Comparison of ENCODE assay signal across 21 mouse cellular contexts in the genomic region with DNA sequence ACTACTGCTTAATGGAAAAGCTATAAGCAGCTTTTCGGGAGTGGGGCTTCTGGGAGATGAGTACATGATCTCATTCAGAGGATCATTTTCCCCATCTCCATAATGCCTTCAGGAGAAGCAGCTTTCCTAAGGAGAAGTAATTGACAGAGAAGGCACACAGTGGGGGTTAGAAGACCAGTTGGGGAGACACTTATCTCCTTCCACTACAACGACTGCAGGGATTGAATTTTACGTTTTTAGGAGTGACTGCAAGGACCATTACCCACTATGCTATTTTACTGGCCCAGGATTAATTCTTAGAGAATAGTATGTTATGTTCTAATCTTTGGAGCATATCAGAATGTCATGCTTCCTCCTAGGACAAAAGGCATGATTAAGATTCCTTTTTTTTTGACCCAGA. TPM values are rescaled to one million over a fixed set of nuclear protein-coding genes. Genes with fewer than 3 reads are reported as not detected.
DNase-seq lines count a peak whose midpoint lies in the region; ATAC-seq and TF ChIP-seq lines count a peak whose summit lies in the region.
"Had no signal": no experiment of that assay in that cellular context is flagged by ENCODE, and none has a peak within 500 bp of the region (broad histone marks: within the 10 kb centered on the region; RNA-seq: fewer than 3 reads in every experiment).

No protein-coding gene starts in this region.

- 65% methylated on average over 3 of the region's 3 CpGs for WGBS in embryonic facial prominence, embryonic 14.5 days
- WGBS in embryonic facial prominence, embryonic 10.5 days = 80% methylated on average over 3 of the region's 3 CpGs
- 30% methylated on average over 3 of the region's 3 CpGs for WGBS in heart, postnatal 0 days
- WGBS in heart, embryonic 12.5 days = 59% methylated on average over 3 of the region's 3 CpGs
- WGBS in kidney, postnatal 0 days = 34% methylated on average over 3 of the region's 3 CpGs
- WGBS in kidney, adult 2 months = 49% methylated on average over 3 of the region's 3 CpGs

- no peak for TF ChIP-seq CTCF in heart, postnatal 0 days (IDR thresholded peaks at IDR 0.05; ENCODE audit: low read depth)
- TF ChIP-seq CTCF in kidney, postnatal 0 days (IDR thresholded peaks at IDR 0.05; ENCODE audit: low read depth) = no peak
- TF ChIP-seq CTCF in kidney, adult 2 months (conservative IDR thresholded peaks at IDR 0.05; ENCODE audit: insufficient read depth, insufficient read length, low read depth, low read length) = no peak

- H3K9ac ChIP-seq in embryonic facial prominence, embryonic 14.5 days (ENCODE audit: low read depth, low read length) = no peak overlapping the region
- no peak overlapping the region for H3K9ac ChIP-seq in heart, postnatal 0 days (replicated peaks; ENCODE audit: low read depth, low read length)
- no peak overlapping the region for H3K9ac ChIP-seq in heart, embryonic 12.5 days
- H3K9ac ChIP-seq in kidney, postnatal 0 days (ENCODE audit: low read depth, low read length) = no peak overlapping the region
- H3K9ac ChIP-seq: forebrain, embryonic 12.5 days; limb, embryonic 13.5 days; liver, embryonic 12.5 days had no signal

- H3K4me3 ChIP-seq in embryonic facial prominence, embryonic 14.5 days (ENCODE audit: low read depth, low read length) = no peak overlapping the region
- H3K4me3 ChIP-seq in embryonic facial prominence, embryonic 10.5 days = no peak overlapping the region
- no peak overlapping the region for H3K4me3 ChIP-seq in heart, postnatal 0 days (ENCODE audit: low read depth, low read length)
- H3K4me3 ChIP-seq in heart, embryonic 12.5 days = no peak overlapping the region
- no peak overlapping the region for H3K4me3 ChIP-seq in kidney, postnatal 0 days (replicated peaks; ENCODE audit: low read depth, low read length)
- H3K4me3 ChIP-seq in kidney, adult 2 months (ENCODE audit: insufficient read depth, low read depth, low read length) = no peak overlapping the region
- H3K4me3 ChIP-seq: forebrain, embryonic 12.5 days; heart, embryonic 10.5 days; limb, embryonic 13.5 days; liver, embryonic 12.5 days had no signal

- H3K36me3 ChIP-seq in embryonic facial prominence, embryonic 14.5 days (ENCODE audit: control insufficient read depth, insufficient read depth, low read length) = peaks cover 24% of the 10 kb centered on the region
- peaks cover 24% of the 10 kb centered on the region for H3K36me3 ChIP-seq in embryonic facial prominence, embryonic 10.5 days (replicated peaks)
- peaks cover 18% of the 10 kb centered on the region for H3K36me3 ChIP-seq in heart, postnatal 0 days (replicated peaks; ENCODE audit: control insufficient read depth, insufficient read depth, low read length)
- H3K36me3 ChIP-seq in heart, embryonic 12.5 days = peaks cover 14% of the 10 kb centered on the region
- H3K36me3 ChIP-seq in kidney, postnatal 0 days (ENCODE audit: insufficient read depth, low read length) = peaks cover 10% of the 10 kb centered on the region; the same call in 1 of the 2 replicates
- peaks cover 2% of the 10 kb centered on the region for H3K36me3 ChIP-seq in kidney, adult 2 months (ENCODE audit: control insufficient read depth, insufficient read depth, low read length)

- H3K27ac ChIP-seq in embryonic facial prominence, embryonic 14.5 days (replicated peaks; ENCODE audit: low read depth, low read length) = no peak overlapping the region; the same call in 1 of the 2 replicates
- no peak overlapping the region for H3K27ac ChIP-seq in embryonic facial prominence, embryonic 10.5 days (replicated peaks)
- H3K27ac ChIP-seq in heart, postnatal 0 days (ENCODE audit: low read depth) = peak overlapping the region; percentile 30; the same call in 1 of the 2 replicates
- H3K27ac ChIP-seq in heart, embryonic 12.5 days (ENCODE audit: poor library complexity, severe bottlenecking) = no peak overlapping the region
- H3K27ac ChIP-seq in kidney, postnatal 0 days = no peak overlapping the region
- H3K27ac ChIP-seq in kidney, adult 2 months (ENCODE audit: insufficient read depth, low read depth, low read length) = no peak overlapping the region
- H3K27ac ChIP-seq: forebrain, embryonic 12.5 days; heart, embryonic 10.5 days; limb, embryonic 13.5 days; liver, embryonic 12.5 days had no signal

- TF ChIP-seq POLR2A in kidney, adult 2 months (IDR thresholded peaks at IDR 0.05; ENCODE audit: low read depth, low read length) = no peak

- peak; percentile 30 for DNase-seq in embryonic facial prominence, embryonic 14.5 days (ENCODE audit: low spot score)
- DNase-seq in embryonic facial prominence, embryonic 10.5 days (ENCODE audit: low spot score) = no peak
- DNase-seq in heart, postnatal 0 days (ENCODE audit: low spot score) = no peak
- DNase-seq in kidney, postnatal 0 days (ENCODE audit: low spot score) = peak; percentile 33
- DNase-seq in kidney, adult 2 months = no peak
- DNase-seq in retina, postnatal 1 day = peak; percentile 43
- DNase-seq in retina, embryonic 14.5 days (ENCODE audit: low spot score) = no peak
- DNase-seq: adrenal gland, postnatal 14 days; cerebellum, postnatal 10 days; layer of hippocampus, adult 9-11 months; lung, adult 18-20 months; lung, postnatal 10 days; right cerebral cortex, adult 18-20 months; right cerebral cortex, postnatal 4 days; thymus, postnatal 14 days had no signal

- H3K4me1 ChIP-seq in embryonic facial prominence, embryonic 14.5 days (ENCODE audit: control insufficient read depth, insufficient read depth, low read length) = peaks cover 11% of the 10 kb centered on the region
- peaks cover 10% of the 10 kb centered on the region for H3K4me1 ChIP-seq in embryonic facial prominence, embryonic 10.5 days
- H3K4me1 ChIP-seq in heart, postnatal 0 days (ENCODE audit: control insufficient read depth, insufficient read depth) = peaks cover 18% of the 10 kb centered on the region
- H3K4me1 ChIP-seq in heart, embryonic 12.5 days (replicated peaks) = peaks cover 11% of the 10 kb centered on the region
- peaks cover 9% of the 10 kb centered on the region for H3K4me1 ChIP-seq in kidney, postnatal 0 days (replicated peaks; ENCODE audit: insufficient read depth, low read length)
- peaks cover 4% of the 10 kb centered on the region; the same call in 1 of the 2 replicates for H3K4me1 ChIP-seq in kidney, adult 2 months (ENCODE audit: control insufficient read depth, insufficient read depth, low read length)

- no peak overlapping the region for H3K4me2 ChIP-seq in embryonic facial prominence, embryonic 14.5 days (ENCODE audit: low read depth, low read length)
- H3K4me2 ChIP-seq in heart, postnatal 0 days (ENCODE audit: low read depth, low read length) = no peak overlapping the region
- no peak overlapping the region for H3K4me2 ChIP-seq in heart, embryonic 12.5 days
- no peak overlapping the region for H3K4me2 ChIP-seq in kidney, postnatal 0 days (ENCODE audit: low read length)
- H3K4me2 ChIP-seq: forebrain, embryonic 12.5 days; limb, embryonic 13.5 days; liver, embryonic 12.5 days had no signal

- H3K27me3 ChIP-seq in embryonic facial prominence, embryonic 14.5 days (replicated peaks; ENCODE audit: control insufficient read depth, insufficient read depth, low read length) = no peaks in the 10 kb centered on the region
- H3K27me3 ChIP-seq in embryonic facial prominence, embryonic 10.5 days (replicated peaks; ENCODE audit: low read depth, poor library complexity, severe bottlenecking) = no peaks in the 10 kb centered on the region
- H3K27me3 ChIP-seq in heart, postnatal 0 days (ENCODE audit: control insufficient read depth, insufficient read depth, low read length) = no peaks in the 10 kb centered on the region
- no peaks in the 10 kb centered on the region for H3K27me3 ChIP-seq in heart, embryonic 12.5 days (replicated peaks)
- H3K27me3 ChIP-seq in kidney, postnatal 0 days (ENCODE audit: insufficient read depth, low read length) = no peaks in the 10 kb centered on the region
- H3K27me3 ChIP-seq in kidney, adult 2 months (replicated peaks; ENCODE audit: control insufficient read depth, insufficient read depth, low read length) = no peaks in the 10 kb centered on the region
- H3K27me3 ChIP-seq: forebrain, embryonic 12.5 days; limb, embryonic 13.5 days; liver, embryonic 12.5 days had no signal

- no peak for TF ChIP-seq EP300 in heart, postnatal 0 days (IDR thresholded peaks at IDR 0.05; ENCODE audit: low read depth)

- no peak for ATAC-seq in embryonic facial prominence, embryonic 14.5 days (ENCODE audit: low read depth)
- no peak for ATAC-seq in heart, postnatal 0 days (ENCODE audit: insufficient read depth, low read depth)
- no peak for ATAC-seq in heart, embryonic 12.5 days (ENCODE audit: insufficient number of reproducible peaks, low FRiP score)
- no peak for ATAC-seq in kidney, postnatal 0 days (replicated peaks; ENCODE audit: low FRiP score, low read depth)
- ATAC-seq: intestine, embryonic 16.5 days; liver, embryonic 12.5 days had no signal

- no peaks in the 10 kb centered on the region for H3K9me3 ChIP-seq in embryonic facial prominence, embryonic 14.5 days (ENCODE audit: control insufficient read depth, low read length)
- H3K9me3 ChIP-seq in embryonic facial prominence, embryonic 10.5 days = no peaks in the 10 kb centered on the region
- no peaks in the 10 kb centered on the region for H3K9me3 ChIP-seq in heart, postnatal 0 days (replicated peaks; ENCODE audit: control insufficient read depth, low read length)
- no peaks in the 10 kb centered on the region for H3K9me3 ChIP-seq in heart, embryonic 12.5 days (replicated peaks)
- no peaks in the 10 kb centered on the region for H3K9me3 ChIP-seq in kidney, postnatal 0 days (replicated peaks; ENCODE audit: low read length)
- H3K9me3 ChIP-seq: forebrain, embryonic 12.5 days; heart, embryonic 10.5 days; limb, embryonic 13.5 days; liver, embryonic 12.5 days had no signal

RNA-seq across cellular contexts. Expression of gene Avl9, which starts 6.2 kb away (rescaled TPM):
- 13.1 and 14.6 TPM in 2 replicates for polyA plus RNA-seq in embryonic facial prominence, embryonic 14.5 days (2014; fragmentation: Nextera tagmentation; extraction: Ambion mirVana)
- 16.1 and 17.0 TPM in 2 replicates for polyA plus RNA-seq in embryonic facial prominence, embryonic 10.5 days (2016; fragmentation: Nextera tagmentation; extraction: Ambion mirVana)
- total RNA-seq in heart, postnatal 0 days (2014; rRNA removed; ENCODE audit: low replicate concordance) = 5.3 and 9.1 TPM in 2 replicates
- polyA plus RNA-seq in heart, postnatal 0 days (2015; fragmentation: Nextera tagmentation; extraction: Ambion mirVana) = 3.7 and 4.0 TPM in 2 replicates
- 11.2 and 12.2 TPM in 2 replicates for polyA plus RNA-seq in heart, embryonic 12.5 days (2016; fragmentation: Nextera tagmentation; extraction: Ambion mirVana)
- 9.1 and 10.0 TPM in 2 replicates for polyA plus RNA-seq in kidney, postnatal 0 days (2015; fragmentation: Nextera tagmentation; extraction: Ambion mirVana)
- 7.8 and 8.2 TPM in 2 replicates for polyA plus RNA-seq in kidney, adult 2 months (2012; rRNA removed)

RNA-seq across cellular contexts. Expression of gene Lsm5, which starts 16.4 kb away (rescaled TPM):
- 122 and 133 TPM in 2 replicates for polyA plus RNA-seq in embryonic facial prominence, embryonic 14.5 days (2014; fragmentation: Nextera tagmentation; extraction: Ambion mirVana)
- 199 and 209 TPM in 2 replicates for polyA plus RNA-seq in embryonic facial prominence, embryonic 10.5 days (2016; fragmentation: Nextera tagmentation; extraction: Ambion mirVana)
- 2.5 and 47.4 TPM in 2 replicates for total RNA-seq in heart, postnatal 0 days (2014; rRNA removed; ENCODE audit: low replicate concordance)
- 62.9 and 64.7 TPM in 2 replicates for polyA plus RNA-seq in heart, postnatal 0 days (2015; fragmentation: Nextera tagmentation; extraction: Ambion mirVana)
- polyA plus RNA-seq in heart, embryonic 12.5 days (2016; fragmentation: Nextera tagmentation; extraction: Ambion mirVana) = 97.4 and 101 TPM in 2 replicates
- 147 and 170 TPM in 2 replicates for polyA plus RNA-seq in kidney, postnatal 0 days (2015; fragmentation: Nextera tagmentation; extraction: Ambion mirVana)
- polyA plus RNA-seq in kidney, adult 2 months (2012; rRNA removed) = 4.0 and 7.2 TPM in 2 replicates

Comparison
In these comparisons a context has a peak if more than half of its experiments do, and no peak if none do; other contexts are left out.
1. DNase-seq: peak in embryonic facial prominence, embryonic 14.5 days (single experiment), kidney, postnatal 0 days (single experiment) and retina, postnatal 1 day (single experiment); none in embryonic facial prominence, embryonic 10.5 days (single experiment), heart, postnatal 0 days (single experiment), kidney, adult 2 months (single experiment) and retina, embryonic 14.5 days (single experiment).